Mouse (Mus musculus): ENCODE data around the gene Tmc2.

Tmc2 gene

GRCm38 (mm10) chr2:130296134-130296745, 101.2 kb downstream of the Tmc2 start:
- peak; percentile 38 for DNase-seq (ENCODE audit: low spot score)

- no peak for DNase-seq (ENCODE audit: low spot score)
Measured at GRCm38 (mm10) chr2:130297580-130297979, 102.6 kb downstream of the Tmc2 start.

GRCm38 (mm10) chr2:130303014-130303413, 108.0 kb downstream of the Tmc2 start:
- no peak for DNase-seq (ENCODE audit: low spot score)
